Mouse (Mus musculus): Measurements from ENCODE around the gene Gpr87. TPM values are rescaled to one million over a fixed set of nuclear protein-coding genes. Genes with fewer than 3 reads are reported as not detected.
A peak's percentile ranks its signal among the peaks of the same experiment; 100 is the strongest.

Gene Gpr87
- total and polyA plus RNA-seq, 3 experiments = not detected

DNA sequence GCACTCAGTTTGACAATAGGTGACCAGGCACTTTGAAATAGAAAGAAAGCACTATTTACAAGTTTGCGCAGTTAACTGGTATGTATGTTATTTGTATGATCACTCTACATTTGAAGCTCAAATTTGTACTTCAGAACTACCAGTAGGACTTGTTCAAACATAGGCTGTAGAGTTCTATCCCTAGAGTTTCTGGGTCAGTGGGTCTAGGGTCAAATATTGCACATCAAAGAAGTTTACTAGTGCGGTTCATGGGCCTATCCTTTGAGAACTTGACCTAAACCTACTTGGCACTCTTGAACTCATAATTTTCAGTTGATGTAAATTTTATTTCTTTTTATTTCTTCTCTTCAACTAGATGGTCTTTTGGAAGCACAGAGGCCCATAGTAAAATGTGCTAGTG lies 44.3 kb downstream of the Gpr87 start:
- no peak overlapping the region for H3K9ac ChIP-seq (ENCODE audit: control insufficient read depth, low read depth, low read length, poor library complexity, severe bottlenecking)
- no peaks in the 10 kb centered on the region for H3K79me2 ChIP-seq (ENCODE audit: control insufficient read depth, insufficient read depth, low read length, poor library complexity)
- peaks cover 0 to 29% of the 10 kb centered on the region in 2 experiments; a peak in 2 of 4 replicates for H3K36me3 ChIP-seq (ENCODE audit: control insufficient read depth in 1 of 2, insufficient read depth in 2 of 2, low read length in 2 of 2)
- DNase-seq (ENCODE audit: low read depth, low spot score) = no peak
- no peak overlapping the region for H3K4me3 ChIP-seq (ENCODE audit: control insufficient read depth in 1 of 2, insufficient read depth in 1 of 2, low read depth in 2 of 2, low read length in 2 of 2)
- H3K4me1 ChIP-seq (ENCODE audit: control insufficient read depth in 1 of 2, insufficient read depth in 2 of 2, low read length in 2 of 2) = peaks cover 11 to 14% of the 10 kb centered on the region in 2 experiments; a peak in 3 of 4 replicates
- H3K27me3 ChIP-seq (ENCODE audit: control insufficient read depth in 1 of 2, insufficient read depth in 2 of 2, low read length in 2 of 2) = no peaks in the 10 kb centered on the region; a peak in 1 of 4 replicates
- H3K9me3 ChIP-seq (replicated peaks; ENCODE audit: insufficient read depth, low read length) = no peaks in the 10 kb centered on the region
- no peak for TF ChIP-seq MAZ (IDR thresholded peaks at IDR 0.05; ENCODE audit: low read depth, low read length)
- H3K27ac ChIP-seq (ENCODE audit: control insufficient read depth, low read depth, low read length) = no peak overlapping the region

DNA sequence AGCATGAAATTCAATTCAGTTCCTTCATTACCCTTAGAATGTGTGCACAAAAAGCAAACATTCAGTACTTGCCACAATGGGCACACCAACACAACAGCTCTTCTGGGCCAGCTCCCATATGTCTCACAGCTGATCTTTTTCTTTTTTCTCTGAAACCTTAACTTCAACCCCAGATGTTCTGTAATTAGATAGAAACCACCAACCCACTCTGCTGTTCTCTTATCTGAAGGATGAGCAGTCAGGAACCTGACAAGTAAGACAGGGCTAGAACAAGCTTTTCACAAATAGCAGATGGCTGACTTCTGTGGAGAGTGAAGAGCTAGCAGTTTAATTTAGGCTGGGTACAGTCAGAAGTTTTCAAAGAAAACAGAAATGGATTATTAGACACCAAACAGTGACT lies 45.3 kb downstream of the Gpr87 start:
- Histone ChIP-seq H3K27me3 (ENCODE audit: control insufficient read depth in 1 of 2, insufficient read depth in 2 of 2, low read length in 2 of 2) (no peaks in the 10 kb centered on the region; a peak in 1 of 4 replicates), H3K79me2 (ENCODE audit: control insufficient read depth, insufficient read depth, low read length, poor library complexity) (no peaks in the 10 kb centered on the region), H3K9ac (ENCODE audit: control insufficient read depth, low read depth, low read length, poor library complexity, severe bottlenecking) (no peak overlapping the region), H3K36me3 (ENCODE audit: control insufficient read depth in 1 of 2, insufficient read depth in 2 of 2, low read length in 2 of 2) (peaks cover 0 to 29% of the 10 kb centered on the region in 2 experiments; a peak in 2 of 4 replicates), H3K4me1 (ENCODE audit: control insufficient read depth in 1 of 2, insufficient read depth in 2 of 2, low read length in 2 of 2) (peaks cover 11 to 14% of the 10 kb centered on the region in 2 experiments; a peak in 3 of 4 replicates), H3K27ac (ENCODE audit: control insufficient read depth, low read depth, low read length) (peak overlapping the region; percentile 23; the same call in 1 of the 2 replicates), H3K9me3 (replicated peaks; ENCODE audit: insufficient read depth, low read length) (no peaks in the 10 kb centered on the region), H3K4me3 (ENCODE audit: control insufficient read depth in 1 of 2, insufficient read depth in 1 of 2, low read depth in 2 of 2, low read length in 2 of 2) (no peak overlapping the region)
- TF ChIP-seq TAL1 (IDR thresholded peaks at IDR 0.05; ENCODE audit: low read length) (peak; percentile 33), ETS1 (IDR thresholded peaks at IDR 0.05; ENCODE audit: low read depth, low read length) (peak; percentile 96), RAD21 (IDR thresholded peaks at IDR 0.05; ENCODE audit: low read depth, low read length) (no peak), ZNF384 (IDR thresholded peaks at IDR 0.05; ENCODE audit: low read depth, low read length) (peak; percentile 22; the same call in 1 of the 2 replicates), RCOR1 (IDR thresholded peaks at IDR 0.05; ENCODE audit: low read depth, low read length) (0 out of 2 replicates have a peak, but pooled peaks have one; percentile 15), EP300 (IDR thresholded peaks at IDR 0.05; ENCODE audit: low read depth in 1 of 2, low read length in 2 of 2) (peak; percentile 61 to 70; a peak in 3 of 4 replicates), ZMIZ1 (IDR thresholded peaks at IDR 0.05; ENCODE audit: low read depth, low read length) (no peak), TCF12 (IDR thresholded peaks at IDR 0.05; ENCODE audit: low read depth, low read length) (peak; percentile 77), GATA1 (IDR thresholded peaks at IDR 0.05; ENCODE audit: low read depth, low read length) (peak; percentile 79)
- DNase-seq (ENCODE audit: low read depth, low spot score) = peak; percentile 60

DNA sequence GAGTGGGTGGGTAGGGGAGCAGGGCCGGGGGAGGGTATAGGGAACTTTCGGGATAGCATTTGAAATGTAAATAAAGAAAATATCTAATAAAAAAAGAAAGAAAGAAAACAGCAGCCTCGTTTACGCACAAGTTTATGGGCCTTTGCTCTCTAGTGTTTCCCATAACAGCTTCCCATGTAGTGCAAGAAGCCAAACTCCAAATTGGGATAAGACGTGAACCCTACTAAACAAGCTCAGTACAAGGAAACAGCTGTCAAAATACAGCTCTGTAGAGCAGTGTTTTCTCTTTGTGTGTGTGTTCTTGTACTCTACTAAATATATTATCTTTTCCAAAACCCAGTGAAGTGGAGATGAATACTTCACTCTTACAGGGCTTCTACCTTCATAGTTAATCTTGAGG lies 49.7 kb downstream of the Gpr87 start:
- TF ChIP-seq NELFE (IDR thresholded peaks at IDR 0.05; ENCODE audit: low read depth, low read length) = no peak
- no peak for TF ChIP-seq ZKSCAN1 (IDR thresholded peaks at IDR 0.05; ENCODE audit: low read depth, low read length)
- TF ChIP-seq EP300 (IDR thresholded peaks at IDR 0.05; ENCODE audit: low read depth in 1 of 2, low read length in 2 of 2) = no peak
- TF ChIP-seq TBP (IDR thresholded peaks at IDR 0.05; ENCODE audit: low read depth, low read length) = no peak
- TF ChIP-seq GATA1 (IDR thresholded peaks at IDR 0.05; ENCODE audit: low read depth, low read length) = peak; percentile 36; the same call in 1 of the 2 replicates
- no peak for TF ChIP-seq CHD2 (IDR thresholded peaks at IDR 0.05; ENCODE audit: low read length)
- no peak overlapping the region for H3K27ac ChIP-seq (ENCODE audit: control insufficient read depth, low read depth, low read length)
- no peak for DNase-seq (ENCODE audit: low read depth, low spot score)

More for the DNA sequence above, 49.7 kb downstream of the Gpr87 start:
- no peak overlapping the region for H3K9ac ChIP-seq (ENCODE audit: control insufficient read depth, low read depth, low read length, poor library complexity, severe bottlenecking)
- no peaks in the 10 kb centered on the region for H3K79me2 ChIP-seq (ENCODE audit: control insufficient read depth, insufficient read depth, low read length, poor library complexity)
- H3K4me3 ChIP-seq (ENCODE audit: control insufficient read depth in 1 of 2, insufficient read depth in 1 of 2, low read depth in 2 of 2, low read length in 2 of 2) = no peak overlapping the region
- H3K4me1 ChIP-seq (ENCODE audit: control insufficient read depth in 1 of 2, insufficient read depth in 2 of 2, low read length in 2 of 2) = peaks cover 4 to 13% of the 10 kb centered on the region in 2 experiments
- no peaks in the 10 kb centered on the region for H3K9me3 ChIP-seq (replicated peaks; ENCODE audit: insufficient read depth, low read length)
- H3K27me3 ChIP-seq (ENCODE audit: control insufficient read depth in 1 of 2, insufficient read depth in 2 of 2, low read length in 2 of 2) = no peaks in the 10 kb centered on the region; a peak in 1 of 4 replicates
- H3K36me3 ChIP-seq (ENCODE audit: control insufficient read depth in 1 of 2, insufficient read depth in 2 of 2, low read length in 2 of 2) = peaks cover 0 to 21% of the 10 kb centered on the region in 2 experiments; a peak in 2 of 4 replicates
